Mouse (Mus musculus): ENCODE data around the gene Aip.

The Aip gene

DNA sequence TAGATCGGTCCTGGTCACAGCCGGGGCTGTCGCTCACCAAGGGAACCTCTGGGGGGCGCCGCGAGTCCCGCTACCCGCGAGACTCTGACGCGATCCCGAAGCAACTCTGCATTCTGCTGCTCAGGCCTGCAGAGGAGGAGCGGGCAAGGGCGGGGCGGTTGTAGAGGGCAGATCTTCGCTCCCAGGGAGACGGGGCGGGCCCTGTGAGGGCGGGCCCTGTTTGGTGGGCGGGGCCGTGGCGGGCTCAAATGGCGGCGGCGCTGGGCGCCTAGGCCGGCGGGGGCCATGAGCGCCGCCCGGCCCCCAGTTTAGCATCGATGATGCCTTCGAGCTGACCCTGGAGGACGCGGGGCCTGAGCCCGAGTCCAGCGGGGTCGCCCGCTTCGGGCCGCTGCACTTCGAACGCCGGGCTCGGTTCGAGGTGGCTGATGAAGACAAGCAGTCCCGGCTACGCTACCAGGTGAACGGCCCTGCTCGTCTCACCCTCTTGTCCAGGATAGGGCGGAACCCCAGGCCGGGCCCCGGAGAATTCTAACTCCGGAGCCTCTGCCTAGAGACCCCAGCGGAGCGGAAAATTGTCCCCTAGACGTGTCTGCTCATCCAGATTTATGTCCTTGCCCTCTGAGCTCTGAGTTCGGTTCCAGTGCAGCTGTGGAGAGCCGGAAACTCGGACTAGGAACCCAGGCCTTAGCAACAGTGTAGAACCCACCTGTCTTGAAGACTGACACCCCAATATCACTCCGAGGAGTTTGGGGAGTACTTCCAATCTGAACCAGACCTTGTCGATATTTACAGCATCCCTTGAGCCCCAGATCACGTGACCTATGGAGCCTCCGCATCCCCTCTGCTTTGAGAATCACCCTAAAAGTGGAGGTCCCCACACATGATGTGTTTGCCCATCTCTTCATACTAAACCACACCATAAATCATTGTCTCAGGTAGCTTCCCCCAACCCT lies at the start of gene Aip:
Gene Aip (minus strand): TSS at position 118 of the 956 bp plus-strand sequence.
- under 1% methylated on average over 63 of the region's 64 CpGs for WGBS

DNA sequence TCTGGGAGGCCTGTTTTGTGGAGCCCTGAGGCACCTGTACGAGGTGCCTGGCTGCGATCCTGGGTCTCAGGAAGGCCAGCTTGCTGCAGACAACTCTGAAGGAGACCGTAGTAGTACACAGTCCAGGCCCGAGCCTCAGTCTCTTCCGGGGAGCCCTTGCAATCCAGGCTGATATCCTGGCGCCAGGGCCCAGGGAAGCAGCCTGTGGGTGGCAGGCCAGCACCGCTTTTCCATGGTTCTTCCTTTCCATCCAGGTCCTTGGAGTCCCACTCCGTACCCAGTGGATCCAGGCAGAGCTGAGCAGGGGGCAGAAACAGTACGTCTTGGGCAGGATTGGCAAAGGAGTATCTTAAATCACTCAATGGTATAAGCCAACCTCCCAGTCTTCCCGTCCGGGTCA lies 47.3 kb upstream of the Aip start:
- 74% methylated on average over 11 of the region's 11 CpGs for WGBS

DNA sequence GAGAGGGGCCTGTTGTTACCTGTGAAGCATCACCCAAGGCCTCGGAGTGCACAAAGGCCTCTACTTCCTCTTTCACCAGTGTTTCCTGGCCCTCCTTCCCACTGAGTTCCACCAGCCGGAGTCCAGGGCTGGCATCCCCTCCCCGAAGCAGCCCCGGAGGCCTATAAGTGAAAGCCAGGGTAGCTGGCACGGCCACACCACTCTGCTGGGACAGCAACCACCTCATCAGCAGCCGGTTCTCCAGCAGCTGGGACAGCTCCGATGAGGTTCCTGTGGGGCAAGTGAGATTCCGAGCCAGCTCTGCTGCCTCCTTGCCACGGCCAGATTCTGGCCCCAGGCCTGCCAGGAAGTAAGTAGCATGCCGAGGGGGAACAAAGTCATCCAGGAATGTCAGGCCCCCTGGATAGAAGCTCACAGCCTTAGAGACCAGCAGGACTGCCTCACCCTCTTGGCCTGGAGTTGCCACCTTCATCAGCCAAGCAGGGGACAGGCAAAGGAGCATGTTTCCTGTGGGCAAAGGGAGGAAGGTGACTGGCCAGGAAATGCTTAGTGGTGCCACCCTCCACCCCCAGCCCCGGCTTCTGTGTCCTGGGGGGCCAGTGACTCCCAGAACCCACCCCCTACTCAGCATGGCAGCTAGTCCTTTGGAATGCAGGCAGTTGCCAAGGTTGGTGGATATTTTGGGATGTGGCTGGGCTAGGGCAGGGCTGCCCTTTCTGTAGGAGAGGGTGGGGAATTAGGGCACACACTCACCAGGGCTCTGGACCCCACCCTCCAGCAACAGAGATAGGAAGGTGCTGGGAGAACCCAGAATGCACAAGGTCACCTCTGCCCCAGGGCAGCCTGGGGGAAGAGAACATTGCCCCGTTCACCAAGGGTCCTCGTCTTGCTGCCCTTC lies 46.0 kb upstream of the Aip start:
- WGBS = 64% methylated on average over 13 of the region's 13 CpGs

DNA sequence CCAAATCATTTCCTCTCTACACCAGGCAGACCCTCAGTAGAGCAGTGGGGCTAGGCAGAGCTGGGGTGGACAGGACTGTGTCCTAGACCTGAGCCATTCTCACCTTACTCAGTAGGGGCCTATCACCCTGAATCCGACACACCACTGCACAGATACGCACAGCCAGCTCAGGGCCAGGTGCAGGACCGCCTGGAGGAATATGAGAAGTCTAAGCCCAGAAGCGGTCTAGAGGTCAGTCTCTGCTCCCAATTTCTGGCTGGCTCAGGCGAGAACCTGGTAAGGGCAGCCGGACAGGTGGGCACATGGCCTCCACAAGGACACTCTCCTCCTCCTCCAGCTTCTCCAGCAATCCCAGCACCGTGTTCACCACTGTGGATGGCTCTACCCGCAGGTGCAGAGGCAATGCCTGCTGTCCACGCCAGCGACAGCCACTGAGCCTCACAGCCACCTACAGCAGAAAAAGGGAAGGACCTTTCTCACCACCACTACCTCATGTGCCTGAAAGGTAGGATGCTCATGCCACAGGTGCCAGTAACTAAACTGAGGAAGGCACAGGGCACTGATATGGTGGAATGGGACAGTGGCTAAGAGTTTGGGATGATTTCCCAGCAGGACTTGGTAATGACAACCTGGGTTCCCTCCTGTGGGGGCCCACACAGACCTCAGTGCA lies 45.2 kb upstream of the Aip start:
- 94% methylated on average over 10 of the region's 10 CpGs for WGBS

DNA sequence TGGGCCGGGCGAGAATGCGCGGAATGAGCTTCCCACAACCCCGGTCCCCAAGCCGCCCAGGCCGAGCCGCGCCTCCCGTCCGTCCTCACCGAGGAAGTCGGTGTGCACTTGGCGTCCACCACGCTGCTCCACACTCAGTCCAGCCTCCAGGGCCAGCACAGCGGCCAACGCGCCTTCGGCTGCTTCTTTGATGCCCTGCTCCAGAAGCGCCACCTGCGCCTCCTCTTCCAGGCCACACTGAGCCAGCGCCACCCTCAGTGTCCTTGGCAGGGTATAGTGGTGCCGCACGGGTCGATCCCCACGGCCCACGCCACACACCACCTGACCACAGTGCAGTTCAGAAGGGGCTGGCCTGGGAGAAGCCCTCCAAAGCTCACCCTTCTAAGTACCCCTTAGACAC lies 44.2 kb upstream of the Aip start:
- WGBS = 2% methylated on average over 27 of the region's 27 CpGs

DNA sequence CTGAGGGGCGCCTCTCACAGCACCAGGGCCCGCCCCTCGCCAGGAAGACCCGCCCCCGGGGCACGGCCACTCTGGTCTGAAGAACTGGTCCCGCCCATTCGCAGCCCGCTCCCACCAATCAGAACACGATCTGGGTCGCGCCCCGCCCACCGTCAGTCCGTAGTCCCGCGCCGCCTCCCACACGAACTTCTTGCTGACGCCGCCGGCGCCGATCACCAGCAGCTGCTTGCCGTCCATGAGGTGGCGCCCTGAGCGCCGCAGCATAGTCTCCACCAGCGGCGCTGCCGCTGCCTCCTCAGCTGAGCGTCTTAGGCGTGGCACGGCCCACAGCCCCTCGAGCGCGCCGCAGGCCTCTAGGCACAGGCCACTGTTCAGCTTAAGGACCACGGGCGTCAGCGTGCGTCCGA lies 43.7 kb upstream of the Aip start:
- under 1% methylated on average over 43 of the region's 43 CpGs for WGBS

DNA sequence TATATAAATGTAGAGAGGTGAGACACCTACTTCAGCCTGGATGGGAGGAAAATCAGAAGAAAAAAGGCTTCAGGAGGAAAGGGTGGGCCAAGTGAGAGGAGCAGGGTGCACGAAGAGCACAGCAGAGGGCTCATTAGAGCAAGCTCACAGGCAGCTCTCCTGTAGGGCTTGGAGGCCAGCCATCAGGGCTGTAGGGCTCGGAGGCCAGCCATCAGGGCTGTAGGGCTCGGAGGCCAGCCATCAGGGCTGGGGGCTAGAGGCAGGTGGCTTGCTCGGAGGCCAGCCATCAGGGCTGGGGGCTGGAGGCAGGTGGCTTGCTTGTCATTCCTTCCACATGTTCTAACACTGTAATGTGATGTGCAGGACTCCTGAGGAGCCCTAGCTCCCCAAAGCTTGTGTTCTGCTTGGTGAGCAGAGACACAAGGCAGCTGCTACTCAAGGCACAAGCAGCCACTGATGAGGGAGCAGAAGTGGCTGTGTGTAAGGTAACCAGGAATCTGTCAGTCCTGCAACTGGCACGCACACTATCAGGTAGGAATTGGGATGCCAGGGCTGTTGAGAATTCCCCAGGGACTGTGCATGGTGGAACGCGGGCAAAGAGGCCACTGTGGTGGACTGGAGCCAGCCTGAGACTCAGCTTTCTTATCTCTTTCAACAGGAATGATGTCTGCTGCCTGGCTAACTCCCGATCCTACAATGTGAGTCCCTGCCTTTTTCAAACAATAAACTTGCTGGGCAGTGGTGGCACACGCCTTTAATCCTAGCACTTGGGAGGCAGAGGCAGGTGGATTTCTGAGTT lies 41.2 kb upstream of the Aip start:
- WGBS = 80% methylated on average over 9 of the region's 9 CpGs

DNA sequence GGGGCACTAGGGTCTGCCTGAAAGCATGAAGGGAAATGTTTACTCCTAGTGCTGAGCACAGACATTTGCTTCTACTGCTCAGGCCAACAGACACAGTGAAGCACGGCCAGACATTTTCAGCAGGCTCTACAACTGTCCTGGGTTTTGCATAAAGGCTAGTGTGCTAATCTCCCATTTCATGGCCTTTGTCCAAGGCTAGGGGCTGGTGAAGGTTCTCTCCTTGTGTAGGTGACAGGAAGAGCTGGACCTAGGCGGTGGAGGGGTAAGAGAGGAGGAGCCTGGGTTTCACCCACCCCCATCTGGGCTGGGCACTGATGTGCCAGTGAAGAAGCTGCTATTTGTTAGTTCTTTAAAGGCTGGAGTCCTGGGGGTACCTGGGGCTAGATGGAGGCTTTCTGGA lies 39.1 kb upstream of the Aip start:
- WGBS = 80% methylated on average over 2 of the region's 2 CpGs

DNA sequence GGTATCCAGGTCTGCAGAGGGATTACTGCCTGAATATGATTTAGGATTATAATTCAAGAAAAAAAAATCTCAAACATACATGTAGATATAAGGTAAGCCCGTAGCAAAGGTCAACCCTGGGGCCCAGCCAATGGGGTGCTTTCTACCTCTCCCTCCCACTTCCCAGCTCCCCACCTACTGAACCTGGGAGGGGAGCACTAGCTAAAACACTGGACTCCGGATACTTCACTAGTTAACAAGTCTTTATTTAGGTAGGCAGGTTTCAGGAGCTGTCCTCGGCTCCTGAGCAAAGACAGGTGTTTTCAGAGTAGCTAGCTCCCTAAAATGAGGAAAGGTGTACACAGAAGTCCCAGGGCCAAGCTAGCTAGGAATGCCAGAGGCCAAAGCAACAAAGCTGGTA lies 38.4 kb upstream of the Aip start:
- 87% methylated on average over 3 of the region's 3 CpGs for WGBS

DNA sequence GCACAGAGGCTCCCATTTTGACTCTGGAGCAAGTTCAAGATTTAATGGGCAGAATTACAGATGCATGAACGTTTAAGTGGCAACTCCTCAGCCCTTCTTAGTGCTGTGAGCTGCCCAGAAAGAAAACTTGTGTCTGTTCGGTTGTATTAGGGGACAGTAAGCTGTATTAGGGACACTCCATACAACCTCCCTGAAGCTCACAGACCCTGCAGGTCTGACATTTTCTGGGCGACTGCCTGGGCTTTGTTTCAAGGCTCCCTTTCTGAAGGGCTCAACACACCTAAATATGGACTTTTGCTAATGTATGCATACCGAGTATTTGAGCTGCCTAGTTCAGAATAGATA lies 37.9 kb upstream of the Aip start:
- 23% methylated on average over 4 of the region's 4 CpGs for WGBS

DNA sequence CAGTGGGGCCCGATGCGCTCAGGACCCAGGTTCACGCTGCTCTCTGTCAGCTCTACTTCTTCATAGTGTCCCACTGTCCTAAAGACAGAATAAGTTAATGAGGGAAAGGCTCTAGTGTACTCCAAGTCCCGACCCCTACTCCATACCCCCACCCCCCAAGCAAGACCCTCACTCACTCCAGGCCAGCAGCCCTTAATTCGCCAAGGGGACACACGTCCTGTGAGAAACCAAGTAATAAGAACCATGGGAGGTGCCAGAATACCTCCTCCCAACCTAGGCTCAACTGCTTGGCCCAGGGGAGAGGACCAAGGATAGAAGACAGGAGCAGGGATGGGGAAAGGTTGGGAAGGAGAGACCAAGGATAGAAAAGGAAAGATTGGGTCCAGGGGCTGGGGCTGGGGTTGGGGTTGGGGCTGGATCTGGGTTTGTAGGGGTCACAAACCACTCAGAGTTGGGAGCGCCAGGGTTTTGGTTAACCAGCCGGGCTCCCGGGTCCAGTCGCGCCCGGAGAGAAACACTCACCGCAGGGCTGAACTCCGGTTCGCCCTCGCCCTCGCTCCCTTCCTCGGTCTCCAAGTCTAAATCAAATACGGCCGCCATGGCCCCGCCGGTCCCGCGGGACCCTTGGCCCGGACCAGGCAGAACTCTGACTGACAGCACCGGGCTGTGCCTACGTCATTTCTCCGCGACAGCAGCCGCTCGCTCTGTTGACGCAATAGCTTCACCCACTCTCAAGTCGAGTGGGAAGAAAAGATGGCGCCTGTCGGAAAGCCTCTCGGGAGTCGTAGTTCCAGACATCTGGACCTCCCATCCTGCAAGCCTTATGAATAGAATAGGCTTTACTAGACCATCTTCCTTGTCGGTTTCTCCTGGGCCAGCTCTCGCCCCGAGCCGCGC lies 37.2 kb upstream of the Aip start, which contains the start of gene Rps6kb2:
Gene Rps6kb2 (minus strand): TSS at position 709 of the 897 bp plus-strand sequence.
- 7% methylated on average over 42 of the region's 42 CpGs for WGBS

DNA sequence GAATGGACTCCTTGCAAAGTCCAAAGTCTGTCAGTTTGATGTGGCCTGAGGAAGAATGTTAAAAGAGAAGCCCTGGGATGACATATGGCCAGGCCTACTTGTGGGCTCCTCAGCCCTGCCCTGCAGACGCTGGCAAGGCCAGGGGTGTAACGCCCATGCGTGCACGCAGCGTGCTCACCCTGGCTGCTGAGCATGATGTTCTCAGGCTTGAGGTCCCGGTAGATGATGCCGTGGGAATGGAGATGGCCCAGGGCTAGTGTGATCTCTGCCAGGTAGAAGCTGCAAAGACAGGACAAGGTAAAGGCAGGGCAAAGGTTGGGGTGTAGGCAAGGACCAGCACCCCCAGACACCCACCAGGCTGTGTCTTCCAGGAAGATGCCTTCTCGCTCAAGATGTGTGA lies 33.4 kb upstream of the Aip start:
- 94% methylated on average over 8 of the region's 8 CpGs for WGBS

DNA sequence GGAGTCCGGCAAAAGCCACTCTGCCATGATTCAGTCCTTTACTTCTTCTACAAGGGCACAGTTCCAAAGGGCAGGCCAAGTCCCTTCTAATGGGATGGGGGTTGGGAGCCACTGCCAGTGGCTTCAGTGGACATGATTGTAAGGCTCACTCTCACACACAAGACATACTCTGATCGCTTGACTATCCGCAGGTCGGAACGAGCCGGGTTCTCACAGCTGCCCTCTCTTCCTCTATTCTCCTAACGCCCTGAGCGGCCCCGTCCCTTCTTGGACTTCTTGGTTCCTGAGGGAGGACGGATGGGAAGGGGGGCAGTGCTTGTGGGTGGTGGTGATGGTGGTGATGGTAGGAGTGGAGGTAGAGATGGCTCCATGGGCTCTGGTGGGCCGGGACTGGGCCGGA lies 31.1 kb upstream of the Aip start:
- 74% methylated on average over 12 of the region's 12 CpGs for WGBS

DNA sequence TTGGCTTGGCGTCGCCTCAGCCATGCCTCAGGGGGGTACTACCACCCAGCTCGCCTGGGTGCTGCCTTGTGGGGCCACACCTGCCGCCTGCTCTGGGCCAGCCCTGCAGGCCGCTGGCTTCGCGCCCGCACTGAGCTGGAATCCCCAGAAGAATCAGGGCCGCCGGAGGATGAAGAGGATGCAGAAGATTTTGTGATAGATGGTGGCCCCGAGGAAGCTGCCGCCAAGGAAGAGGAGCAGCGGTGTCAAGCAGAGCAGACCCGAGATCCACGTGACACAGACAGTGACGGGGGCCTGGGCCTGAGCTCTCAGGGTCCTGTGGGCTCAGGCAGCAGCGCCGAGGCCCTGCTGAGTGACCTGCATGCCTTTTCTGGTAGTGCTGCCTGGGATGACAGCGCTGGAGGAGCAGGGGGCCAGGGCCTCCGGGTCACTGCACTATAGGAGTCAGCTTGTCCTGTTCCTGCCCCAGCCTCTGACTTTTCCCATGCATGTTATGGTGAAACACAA lies 30.5 kb upstream of the Aip start:
- 72% methylated on average over 20 of the region's 20 CpGs for WGBS

DNA sequence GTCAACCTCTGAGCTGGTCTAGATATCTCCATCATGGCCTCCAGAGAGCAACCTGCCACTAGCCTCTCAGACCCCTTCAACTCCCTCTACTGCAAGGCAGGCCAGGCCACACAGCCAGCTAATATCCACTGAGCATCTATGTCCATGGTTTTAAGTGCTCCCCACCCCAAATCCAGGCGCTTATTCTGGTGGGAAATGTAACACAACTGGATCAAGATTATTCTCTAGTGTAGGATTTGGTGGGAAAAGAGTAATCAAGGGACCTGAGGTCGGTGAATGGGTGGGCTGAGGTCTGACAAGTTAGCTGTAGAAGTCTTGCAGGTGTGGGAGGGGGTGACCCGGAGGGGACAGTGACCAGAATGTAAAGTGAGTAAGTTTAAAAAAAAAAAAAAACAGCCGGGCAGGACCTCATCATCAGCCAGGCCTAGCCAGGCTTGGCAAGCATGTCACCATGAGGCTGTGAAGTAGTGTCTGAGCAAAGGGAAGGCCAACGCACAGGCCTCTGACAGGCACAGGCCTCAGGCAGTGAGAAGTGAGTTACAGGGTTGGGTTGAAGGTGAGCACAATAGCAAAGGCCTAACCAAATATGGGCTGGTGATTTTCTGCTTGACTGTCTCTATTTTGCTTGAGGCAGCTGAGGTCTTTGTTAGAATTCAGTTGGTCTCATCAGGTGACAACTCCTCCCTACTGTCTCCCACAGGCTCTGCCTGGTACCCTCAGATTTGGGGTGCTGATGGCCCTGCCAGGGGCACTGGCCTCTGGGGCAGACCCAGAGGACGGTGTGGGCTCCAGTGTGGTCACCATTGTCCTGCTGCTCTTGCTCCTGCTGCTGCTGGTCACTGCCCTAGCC lies 29.8 kb upstream of the Aip start:
- 76% methylated on average over 6 of the region's 6 CpGs for WGBS

DNA sequence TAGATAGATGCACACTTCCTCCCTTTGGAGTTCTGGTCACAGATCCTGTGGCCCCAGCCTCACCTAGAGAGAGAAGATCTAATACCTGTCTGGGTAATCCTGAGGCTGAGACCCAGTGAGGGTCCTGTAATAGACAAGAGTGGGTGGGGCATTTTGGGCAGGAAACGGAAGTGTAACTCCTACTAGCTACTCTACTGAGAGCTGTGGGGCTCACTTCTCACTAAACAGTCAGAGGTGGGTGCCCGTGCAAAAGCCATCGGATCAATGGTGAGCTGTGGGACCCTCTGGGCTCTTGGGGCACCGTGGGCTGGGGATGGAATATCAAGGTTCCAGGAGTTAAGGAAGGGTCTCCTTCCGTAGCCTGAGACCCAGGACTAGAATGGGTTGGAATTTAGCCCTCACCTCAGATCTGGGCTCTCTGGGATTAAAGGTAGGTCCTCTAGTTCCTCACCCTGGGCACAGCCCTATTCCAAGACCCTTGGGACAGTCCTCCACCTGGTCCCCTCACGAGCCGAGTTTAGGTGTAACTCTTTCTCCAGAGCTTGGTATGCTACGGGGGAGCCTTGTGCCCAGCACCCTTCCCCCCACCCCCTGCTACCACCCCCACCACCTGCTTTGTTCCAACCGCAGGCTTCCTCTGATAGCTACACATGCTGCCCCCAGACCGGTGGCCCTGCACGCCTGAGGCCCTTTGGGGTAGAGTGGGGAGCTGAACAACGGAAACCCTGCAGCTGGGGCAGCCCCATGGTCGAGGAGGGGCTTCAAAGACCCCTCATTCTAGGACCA lies 29.0 kb upstream of the Aip start:
- 58% methylated on average over 13 of the region's 13 CpGs for WGBS

DNA sequence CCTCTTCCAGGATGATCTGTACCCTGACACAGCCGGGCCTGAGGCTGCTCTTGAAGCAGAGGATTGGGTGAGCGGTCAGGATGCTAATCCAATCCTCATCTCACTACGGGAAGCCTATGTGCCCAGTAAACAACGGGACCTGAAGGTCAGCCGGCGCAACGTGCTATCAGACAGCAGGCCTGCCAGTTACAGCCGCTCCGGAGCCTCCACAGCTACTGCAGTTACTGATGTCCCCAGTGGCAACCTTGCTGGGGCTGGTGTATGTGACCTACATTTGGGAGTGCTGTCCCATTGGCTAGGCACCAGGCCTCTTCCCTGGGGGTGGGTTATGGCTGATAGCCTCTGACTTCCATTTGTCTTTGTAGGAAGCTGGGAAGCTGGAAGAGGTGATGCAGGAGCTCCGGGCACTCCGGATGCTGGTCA lies 27.6 kb upstream of the Aip start, which contains the start of gene Ptprcap:
Gene Ptprcap (plus strand): TSS at position 373 of the 423 bp plus-strand sequence.
- WGBS = 75% methylated on average over 11 of the region's 11 CpGs
